Mouse (Mus musculus): ENCODE results near the gene Apoc4. TPM values are rescaled to one million over a fixed set of nuclear protein-coding genes. Genes with fewer than 3 reads are reported as not detected.

Gene Apoc4
- polyA plus RNA-seq, 1 experiment from 2014 or later: not detected

DNA sequence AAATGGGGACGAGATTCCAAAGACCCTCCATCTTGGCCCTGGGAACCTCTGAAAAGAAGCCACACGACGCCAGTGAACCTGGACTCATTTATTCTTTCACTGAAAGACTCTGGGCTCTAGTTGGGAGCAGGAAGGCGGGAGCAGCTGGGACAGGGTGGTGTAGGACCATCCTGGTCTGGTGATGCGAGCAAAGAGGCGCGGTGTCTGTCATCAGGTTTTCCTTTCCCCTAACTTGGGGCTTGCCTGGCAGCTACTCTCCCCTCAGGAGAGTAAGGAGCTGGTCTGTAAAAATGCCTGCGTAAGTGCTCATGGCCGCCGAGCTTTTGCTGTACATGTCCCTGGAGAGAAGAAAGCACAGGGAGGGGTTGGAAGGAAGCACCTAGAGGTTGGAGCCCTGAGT is 9.8 kb downstream of the Apoc4 start:
- Histone ChIP-seq H3K4me2 (no peak overlapping the region), H3K27ac (no peak overlapping the region), H3K36me3 (no peaks in the 10 kb centered on the region), H3K4me1 (peaks cover 5% of the 10 kb centered on the region), H3K4me3 (no peak overlapping the region), H3K9ac (no peak overlapping the region), H3K27me3 (no peaks in the 10 kb centered on the region), H3K9me3 (no peaks in the 10 kb centered on the region)
- no peak for ATAC-seq (ENCODE audit: insufficient number of reproducible peaks, insufficient read depth, low FRiP score, low TSS enrichment, low read depth)
- 68% methylated on average over 10 of the region's 10 CpGs for WGBS

GRCm38 (mm10) chr7:19668947-19669721 is 12.1 kb downstream of the Apoc4 start:
- WGBS: 5% methylated on average over 10 of the region's 10 CpGs
- Histone ChIP-seq H3K4me2 (peak overlapping the region; percentile 47), H3K9ac (peak overlapping the region; percentile 62), H3K36me3 (no peaks in the 10 kb centered on the region), H3K4me3 (peak overlapping the region; percentile 17), H3K27me3 (no peaks in the 10 kb centered on the region), H3K27ac (peak overlapping the region; percentile 73), H3K4me1 (peaks cover 10% of the 10 kb centered on the region), H3K9me3 (no peaks in the 10 kb centered on the region)
- ATAC-seq (ENCODE audit: insufficient number of reproducible peaks, insufficient read depth, low FRiP score, low TSS enrichment, low read depth): peak; percentile 45

DNA sequence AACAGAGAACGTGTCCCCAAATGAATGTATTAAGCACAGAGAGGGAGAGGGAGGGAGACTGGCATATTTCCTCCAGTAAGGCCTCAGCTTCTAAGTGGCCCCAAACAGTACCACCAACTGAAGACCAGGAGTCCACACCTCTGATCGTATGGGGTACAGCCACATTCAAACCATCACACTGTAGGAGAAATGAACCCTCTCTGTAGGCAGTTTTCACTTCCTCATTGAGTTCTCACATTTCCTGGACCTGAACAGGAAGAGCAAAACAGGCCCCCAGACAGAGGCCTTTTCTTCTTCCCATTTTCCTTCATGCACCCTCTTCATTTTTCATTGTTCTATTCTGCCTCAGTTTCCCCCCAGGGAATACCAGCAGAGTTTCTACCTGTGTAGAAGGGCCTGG is 13.8 kb downstream of the Apoc4 start:
- no peak for ATAC-seq (ENCODE audit: insufficient number of reproducible peaks, insufficient read depth, low FRiP score, low TSS enrichment, low read depth)
- Histone ChIP-seq H3K4me3 (no peak overlapping the region), H3K27me3 (no peaks in the 10 kb centered on the region), H3K9ac (no peak overlapping the region), H3K36me3 (no peaks in the 10 kb centered on the region), H3K4me2 (no peak overlapping the region), H3K9me3 (no peaks in the 10 kb centered on the region), H3K4me1 (peaks cover 23% of the 10 kb centered on the region), H3K27ac (no peak overlapping the region)
- 75% methylated on average over 2 of the region's 2 CpGs for WGBS

DNA sequence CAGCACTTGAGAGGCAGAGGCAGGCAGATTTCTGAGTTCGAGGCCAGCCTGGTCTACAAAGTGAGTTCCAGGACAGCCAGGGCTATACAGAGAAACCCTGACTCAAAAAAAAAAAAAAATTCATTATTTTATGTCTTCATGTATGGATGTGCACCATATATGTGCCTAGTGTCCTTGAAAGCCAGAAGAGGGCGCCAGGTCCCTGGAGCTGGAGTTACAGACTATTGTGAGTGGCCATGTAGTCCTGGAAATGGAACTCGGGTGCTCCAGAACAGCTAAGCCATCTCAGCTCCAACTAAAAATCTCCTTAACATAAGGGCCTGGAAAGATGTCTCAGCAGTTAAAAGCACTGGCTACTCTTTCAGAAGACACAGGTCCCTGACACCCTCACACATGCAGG is 14.5 kb downstream of the Apoc4 start:
- H3K4me2 ChIP-seq: no peak overlapping the region
- H3K9me3 ChIP-seq: no peaks in the 10 kb centered on the region
- H3K4me1 ChIP-seq: peaks cover 23% of the 10 kb centered on the region
- ATAC-seq (ENCODE audit: insufficient number of reproducible peaks, insufficient read depth, low FRiP score, low TSS enrichment, low read depth): no peak
- no peak overlapping the region for H3K4me3 ChIP-seq
- no peak overlapping the region for H3K27ac ChIP-seq
- WGBS: 63% methylated on average over 3 of the region's 3 CpGs
- H3K9ac ChIP-seq: no peak overlapping the region
- peaks cover 3% of the 10 kb centered on the region for H3K36me3 ChIP-seq
- no peaks in the 10 kb centered on the region for H3K27me3 ChIP-seq

DNA sequence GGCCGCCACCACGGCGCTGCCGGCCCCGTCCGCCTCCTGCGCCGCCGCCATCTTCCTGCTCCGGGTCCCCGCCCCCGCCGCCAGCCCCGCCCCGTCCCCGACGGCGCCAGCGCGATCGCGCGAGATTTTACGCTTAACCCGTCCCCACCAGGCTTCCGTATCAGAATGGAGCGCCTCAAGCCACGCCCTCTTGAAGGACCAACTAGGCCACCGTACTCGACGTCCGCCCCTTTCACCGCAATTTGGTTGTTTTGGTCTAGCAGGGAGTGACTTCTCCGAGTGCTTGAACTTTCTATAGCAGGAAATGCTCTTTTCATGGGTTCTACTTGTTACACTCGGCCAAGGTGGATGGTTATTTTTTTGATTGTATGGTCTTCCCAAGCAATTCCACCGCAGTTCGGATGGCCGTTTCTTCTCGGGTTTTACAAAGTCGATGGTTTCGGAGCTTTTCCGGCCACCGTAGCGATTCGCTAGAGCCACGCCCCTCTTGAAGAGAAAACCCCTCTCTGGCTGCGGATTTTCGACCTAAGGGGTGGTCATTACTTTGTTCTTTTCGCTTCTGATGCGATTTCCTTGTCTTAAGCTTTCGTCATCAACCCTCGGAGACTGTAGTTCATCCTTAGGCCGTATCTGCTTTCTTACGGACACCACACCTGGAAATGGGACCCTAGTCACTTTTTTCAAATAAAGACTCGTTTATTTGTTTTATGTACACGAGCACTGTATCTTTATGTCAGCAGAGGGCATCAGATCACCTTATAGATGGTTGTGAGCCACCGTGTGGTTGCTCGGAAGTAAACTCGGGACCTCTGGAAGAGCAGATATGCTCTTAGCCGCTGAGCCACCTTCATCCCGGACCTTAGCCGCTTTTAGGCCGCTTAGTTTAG is 16.1 kb downstream of the Apoc4 start, which contains the start of gene Clptm1:
Clptm1 (minus strand) TSS at position 79 of the 887 bp plus-strand sequence.
- H3K9me3 ChIP-seq: no peaks in the 10 kb centered on the region

GRCm38 (mm10) chr7:19664455-19664954 is 16.8 kb downstream of the Apoc4 start:
- H3K9me3 ChIP-seq: no peaks in the 10 kb centered on the region
- no peaks in the 10 kb centered on the region for H3K27me3 ChIP-seq
- peaks cover 20% of the 10 kb centered on the region for H3K36me3 ChIP-seq
- peak overlapping the region; percentile 100 for H3K4me3 ChIP-seq
- H3K4me1 ChIP-seq: peaks cover 23% of the 10 kb centered on the region
- H3K4me2 ChIP-seq: peak overlapping the region; percentile 82
- peak overlapping the region; percentile 92 for H3K27ac ChIP-seq
- WGBS: under 1% methylated on average over 35 of the region's 37 CpGs
- ATAC-seq (ENCODE audit: insufficient number of reproducible peaks, insufficient read depth, low FRiP score, low TSS enrichment, low read depth): no peak; the same call in 1 of the 2 replicates
- peak overlapping the region; percentile 99 for H3K9ac ChIP-seq

More for the DNA sequence above, 16.1 kb downstream of the Apoc4 start, which contains the start of gene Clptm1:
- peak; percentile 86 for ATAC-seq (ENCODE audit: insufficient number of reproducible peaks, insufficient read depth, low FRiP score, low TSS enrichment, low read depth)
- peak within 1 kb of the TSS; percentile 92 for H3K27ac ChIP-seq
- H3K9ac ChIP-seq: peak within 1 kb of the TSS; percentile 99
- H3K27me3 ChIP-seq: no peaks in the 10 kb centered on the region
- H3K4me2 ChIP-seq: peak within 1 kb of the TSS; percentile 82
- under 1% methylated on average over 63 of the region's 63 CpGs for WGBS
- peaks cover 14% of the 10 kb centered on the region for H3K36me3 ChIP-seq
- H3K4me3 ChIP-seq: peak within 1 kb of the TSS; percentile 100
- H3K4me1 ChIP-seq: peaks cover 23% of the 10 kb centered on the region

- no peak for ATAC-seq (ENCODE audit: insufficient number of reproducible peaks, insufficient read depth, low FRiP score, low TSS enrichment, low read depth)
- WGBS: 16% methylated on average over 8 of the region's 8 CpGs
Observed at GRCm38 (mm10) chr7:19663940-19664339, 17.3 kb downstream of the Apoc4 start.

GRCm38 (mm10) chr7:19652614-19653013 is 28.7 kb downstream of the Apoc4 start:
- no peak overlapping the region for H3K4me3 ChIP-seq
- peaks cover 82% of the 10 kb centered on the region for H3K36me3 ChIP-seq
- no peaks in the 10 kb centered on the region for H3K4me1 ChIP-seq
- ATAC-seq (ENCODE audit: insufficient number of reproducible peaks, insufficient read depth, low FRiP score, low TSS enrichment, low read depth): no peak
- no peak overlapping the region for H3K27ac ChIP-seq
- H3K9me3 ChIP-seq: no peaks in the 10 kb centered on the region
- no peak overlapping the region for H3K4me2 ChIP-seq
- H3K9ac ChIP-seq: no peak overlapping the region
- no peaks in the 10 kb centered on the region for H3K27me3 ChIP-seq
- WGBS: 97% methylated on average over 2 of the region's 2 CpGs

More at GRCm38 (mm10) chr7:19663940-19664339, 17.3 kb downstream of the Apoc4 start:
- H3K27ac ChIP-seq: no peak overlapping the region
- no peaks in the 10 kb centered on the region for H3K27me3 ChIP-seq
- H3K36me3 ChIP-seq: peaks cover 21% of the 10 kb centered on the region
- H3K9me3 ChIP-seq: no peaks in the 10 kb centered on the region
- peak overlapping the region; percentile 100 for H3K4me3 ChIP-seq
- H3K4me1 ChIP-seq: peaks cover 18% of the 10 kb centered on the region
- peak overlapping the region; percentile 99 for H3K9ac ChIP-seq
- peak overlapping the region; percentile 82 for H3K4me2 ChIP-seq

GRCm38 (mm10) chr7:19651063-19651786 is 30.1 kb downstream of the Apoc4 start:
- no peak for ATAC-seq (ENCODE audit: insufficient number of reproducible peaks, insufficient read depth, low FRiP score, low TSS enrichment, low read depth)

GRCm38 (mm10) chr7:19641223-19641622 is 40.1 kb downstream of the Apoc4 start:
- H3K4me3 ChIP-seq: no peak overlapping the region
- no peaks in the 10 kb centered on the region for H3K4me1 ChIP-seq
- peaks cover 99% of the 10 kb centered on the region for H3K36me3 ChIP-seq
- H3K27me3 ChIP-seq: no peaks in the 10 kb centered on the region
- H3K9me3 ChIP-seq: no peaks in the 10 kb centered on the region
- H3K4me2 ChIP-seq: no peak overlapping the region
- WGBS: 93% methylated on average over 4 of the region's 4 CpGs
- ATAC-seq (ENCODE audit: insufficient number of reproducible peaks, insufficient read depth, low FRiP score, low TSS enrichment, low read depth): no peak
- H3K9ac ChIP-seq: no peak overlapping the region
- no peak overlapping the region for H3K27ac ChIP-seq

More at GRCm38 (mm10) chr7:19651063-19651786, 30.1 kb downstream of the Apoc4 start:
- Histone ChIP-seq H3K9me3 (no peaks in the 10 kb centered on the region), H3K36me3 (peaks cover 93% of the 10 kb centered on the region), H3K27ac (no peak overlapping the region), H3K27me3 (no peaks in the 10 kb centered on the region), H3K9ac (no peak overlapping the region), H3K4me3 (no peak overlapping the region), H3K4me1 (no peaks in the 10 kb centered on the region), H3K4me2 (no peak overlapping the region)
- 92% methylated on average over 6 of the region's 6 CpGs for WGBS
